Mouse (Mus musculus): Measurements from ENCODE around the gene Pitx2. TPM values are rescaled to one million over a fixed set of nuclear protein-coding genes. Genes with fewer than 3 reads are reported as not detected.

Pitx2 gene
- polyA plus RNA-seq, 1 experiment from 2014 or later: 29.0 TPM

GRCm38 (mm10) chr3:129170416-129170815, 29.3 kb upstream of the Pitx2 start:
- Histone ChIP-seq H3K27ac (ENCODE audit: low read length) (no peak overlapping the region), H3K4me3 (ENCODE audit: low read depth, low read length) (no peak overlapping the region), H3K27me3 (ENCODE audit: control insufficient read depth, insufficient read depth, low read depth, low read length) (no peaks in the 10 kb centered on the region), H3K36me3 (ENCODE audit: control insufficient read depth, insufficient read depth, low read length) (no peaks in the 10 kb centered on the region), H3K9ac (ENCODE audit: low read depth, low read length) (no peak overlapping the region), H3K4me2 (ENCODE audit: low read length) (no peak overlapping the region), H3K4me1 (ENCODE audit: control insufficient read depth, insufficient read depth, low read length) (no peaks in the 10 kb centered on the region), H3K9me3 (replicated peaks; ENCODE audit: control insufficient read depth, low read length, poor library complexity, severe bottlenecking) (no peaks in the 10 kb centered on the region)
- no peak for ATAC-seq
- WGBS: 83% methylated on average over 7 of the region's 7 CpGs

- no peak overlapping the region for H3K4me3 ChIP-seq (ENCODE audit: low read depth, low read length)
- no peaks in the 10 kb centered on the region for H3K4me1 ChIP-seq (ENCODE audit: control insufficient read depth, insufficient read depth, low read length)
- no peaks in the 10 kb centered on the region for H3K27me3 ChIP-seq (ENCODE audit: control insufficient read depth, insufficient read depth, low read depth, low read length)
- H3K9me3 ChIP-seq (replicated peaks; ENCODE audit: control insufficient read depth, low read length, poor library complexity, severe bottlenecking): no peaks in the 10 kb centered on the region
- no peak for ATAC-seq
- H3K36me3 ChIP-seq (ENCODE audit: control insufficient read depth, insufficient read depth, low read length): no peaks in the 10 kb centered on the region
- no peak overlapping the region for H3K9ac ChIP-seq (ENCODE audit: low read depth, low read length)
- no peak overlapping the region for H3K27ac ChIP-seq (ENCODE audit: low read length)
- 97% methylated on average over 4 of the region's 4 CpGs for WGBS
- H3K4me2 ChIP-seq (ENCODE audit: low read length): no peak overlapping the region
Measured at GRCm38 (mm10) chr3:129171789-129172188, 27.9 kb upstream of the Pitx2 start.

GRCm38 (mm10) chr3:129194436-129194835, 5.2 kb upstream of the Pitx2 start:
- no peak overlapping the region for H3K27ac ChIP-seq (ENCODE audit: low read length)
- H3K4me3 ChIP-seq (ENCODE audit: low read depth, low read length): no peak overlapping the region
- peaks cover 1% of the 10 kb centered on the region for H3K4me1 ChIP-seq (ENCODE audit: control insufficient read depth, insufficient read depth, low read length)
- H3K4me2 ChIP-seq (ENCODE audit: low read length): no peak overlapping the region
- peaks cover 38% of the 10 kb centered on the region for H3K27me3 ChIP-seq (ENCODE audit: control insufficient read depth, insufficient read depth, low read depth, low read length)
- H3K9me3 ChIP-seq (replicated peaks; ENCODE audit: control insufficient read depth, low read length, poor library complexity, severe bottlenecking): no peaks in the 10 kb centered on the region
- H3K36me3 ChIP-seq (ENCODE audit: control insufficient read depth, insufficient read depth, low read length): no peaks in the 10 kb centered on the region
- no peak overlapping the region for H3K9ac ChIP-seq (ENCODE audit: low read depth, low read length)
- no peak for ATAC-seq
- 7% methylated on average over 12 of the region's 12 CpGs for WGBS

- WGBS: 5% methylated on average over 16 of the region's 16 CpGs
- Histone ChIP-seq H3K4me3 (ENCODE audit: low read depth, low read length) (no peak overlapping the region), H3K4me1 (ENCODE audit: control insufficient read depth, insufficient read depth, low read length) (peaks cover 7% of the 10 kb centered on the region), H3K27me3 (ENCODE audit: control insufficient read depth, insufficient read depth, low read depth, low read length) (peaks cover 41% of the 10 kb centered on the region), H3K36me3 (ENCODE audit: control insufficient read depth, insufficient read depth, low read length) (no peaks in the 10 kb centered on the region), H3K27ac (ENCODE audit: low read length) (no peak overlapping the region), H3K9ac (ENCODE audit: low read depth, low read length) (no peak overlapping the region), H3K4me2 (ENCODE audit: low read length) (no peak overlapping the region), H3K9me3 (replicated peaks; ENCODE audit: control insufficient read depth, low read length, poor library complexity, severe bottlenecking) (no peaks in the 10 kb centered on the region)
- ATAC-seq: no peak
Measured at GRCm38 (mm10) chr3:129195036-129195435, 4.6 kb upstream of the Pitx2 start.

GRCm38 (mm10) chr3:129195816-129196549, 3.7 kb upstream of the Pitx2 start:
- Histone ChIP-seq H3K36me3 (ENCODE audit: control insufficient read depth, insufficient read depth, low read length) (no peaks in the 10 kb centered on the region), H3K27me3 (ENCODE audit: control insufficient read depth, insufficient read depth, low read depth, low read length) (peaks cover 41% of the 10 kb centered on the region), H3K9ac (ENCODE audit: low read depth, low read length) (no peak overlapping the region), H3K4me1 (ENCODE audit: control insufficient read depth, insufficient read depth, low read length) (peaks cover 9% of the 10 kb centered on the region), H3K4me2 (ENCODE audit: low read length) (no peak overlapping the region), H3K27ac (ENCODE audit: low read length) (no peak overlapping the region), H3K9me3 (replicated peaks; ENCODE audit: control insufficient read depth, low read length, poor library complexity, severe bottlenecking) (no peaks in the 10 kb centered on the region), H3K4me3 (ENCODE audit: low read depth, low read length) (no peak overlapping the region)
- ATAC-seq: no peak
- 4% methylated on average over 12 of the region's 12 CpGs for WGBS

GRCm38 (mm10) chr3:129196550-129196919, 3.1 kb upstream of the Pitx2 start:
- ATAC-seq: no peak
- H3K9me3 ChIP-seq (replicated peaks; ENCODE audit: control insufficient read depth, low read length, poor library complexity, severe bottlenecking): no peaks in the 10 kb centered on the region
- peaks cover 45% of the 10 kb centered on the region for H3K27me3 ChIP-seq (ENCODE audit: control insufficient read depth, insufficient read depth, low read depth, low read length)
- H3K36me3 ChIP-seq (ENCODE audit: control insufficient read depth, insufficient read depth, low read length): no peaks in the 10 kb centered on the region
- under 1% methylated on average over 10 of the region's 10 CpGs for WGBS
- H3K27ac ChIP-seq (ENCODE audit: low read length): no peak overlapping the region
- H3K4me1 ChIP-seq (ENCODE audit: control insufficient read depth, insufficient read depth, low read length): peaks cover 9% of the 10 kb centered on the region
- no peak overlapping the region for H3K9ac ChIP-seq (ENCODE audit: low read depth, low read length)
- no peak overlapping the region for H3K4me2 ChIP-seq (ENCODE audit: low read length)
- H3K4me3 ChIP-seq (ENCODE audit: low read depth, low read length): no peak overlapping the region

- H3K9me3 ChIP-seq (replicated peaks; ENCODE audit: control insufficient read depth, low read length, poor library complexity, severe bottlenecking): no peaks in the 10 kb centered on the region
- 1% methylated on average over 13 of the region's 13 CpGs for WGBS
- peaks cover 9% of the 10 kb centered on the region for H3K4me1 ChIP-seq (ENCODE audit: control insufficient read depth, insufficient read depth, low read length)
- no peak overlapping the region for H3K27ac ChIP-seq (ENCODE audit: low read length)
- H3K4me3 ChIP-seq (ENCODE audit: low read depth, low read length): no peak overlapping the region
- peaks cover 46% of the 10 kb centered on the region for H3K27me3 ChIP-seq (ENCODE audit: control insufficient read depth, insufficient read depth, low read depth, low read length)
- no peak for ATAC-seq
- H3K9ac ChIP-seq (ENCODE audit: low read depth, low read length): no peak overlapping the region
- no peaks in the 10 kb centered on the region for H3K36me3 ChIP-seq (ENCODE audit: control insufficient read depth, insufficient read depth, low read length)
- H3K4me2 ChIP-seq (ENCODE audit: low read length): peak overlapping the region; percentile 6; the same call in 1 of the 2 replicates
Measured at GRCm38 (mm10) chr3:129197035-129197434, 2.6 kb upstream of the Pitx2 start.

GRCm38 (mm10) chr3:129197786-129198626, 1.7 kb upstream of the Pitx2 start:
- H3K4me1 ChIP-seq (ENCODE audit: control insufficient read depth, insufficient read depth, low read length): peaks cover 9% of the 10 kb centered on the region
- no peak overlapping the region for H3K9ac ChIP-seq (ENCODE audit: low read depth, low read length)
- H3K36me3 ChIP-seq (ENCODE audit: control insufficient read depth, insufficient read depth, low read length): no peaks in the 10 kb centered on the region
- 0 out of 2 replicates have a peak overlapping the region, but pooled peaks have one; percentile 10 for H3K4me2 ChIP-seq (ENCODE audit: low read length)
- H3K9me3 ChIP-seq (replicated peaks; ENCODE audit: control insufficient read depth, low read length, poor library complexity, severe bottlenecking): no peaks in the 10 kb centered on the region
- no peak overlapping the region for H3K27ac ChIP-seq (ENCODE audit: low read length)
- H3K27me3 ChIP-seq (ENCODE audit: control insufficient read depth, insufficient read depth, low read depth, low read length): peaks cover 44% of the 10 kb centered on the region
- H3K4me3 ChIP-seq (ENCODE audit: low read depth, low read length): no peak overlapping the region
- ATAC-seq: no peak
- 2% methylated on average over 16 of the region's 16 CpGs for WGBS

GRCm38 (mm10) chr3:129198627-129198903, 1.1 kb upstream of the Pitx2 start:
- no peak overlapping the region for H3K9ac ChIP-seq (ENCODE audit: low read depth, low read length)
- WGBS: 2% methylated on average over 11 of the region's 11 CpGs
- no peak for ATAC-seq
- H3K27ac ChIP-seq (ENCODE audit: low read length): no peak overlapping the region
- 0 out of 2 replicates have a peak overlapping the region, but pooled peaks have one; percentile 10 for H3K4me2 ChIP-seq (ENCODE audit: low read length)
- no peaks in the 10 kb centered on the region for H3K9me3 ChIP-seq (replicated peaks; ENCODE audit: control insufficient read depth, low read length, poor library complexity, severe bottlenecking)
- peaks cover 45% of the 10 kb centered on the region for H3K27me3 ChIP-seq (ENCODE audit: control insufficient read depth, insufficient read depth, low read depth, low read length)
- no peak overlapping the region for H3K4me3 ChIP-seq (ENCODE audit: low read depth, low read length)
- H3K36me3 ChIP-seq (ENCODE audit: control insufficient read depth, insufficient read depth, low read length): no peaks in the 10 kb centered on the region
- peaks cover 9% of the 10 kb centered on the region for H3K4me1 ChIP-seq (ENCODE audit: control insufficient read depth, insufficient read depth, low read length)

All from midbrain, embryonic 16.5 days (tissue).